ENCODE assay signal across 8 mouse cellular contexts in the genomic region with DNA sequence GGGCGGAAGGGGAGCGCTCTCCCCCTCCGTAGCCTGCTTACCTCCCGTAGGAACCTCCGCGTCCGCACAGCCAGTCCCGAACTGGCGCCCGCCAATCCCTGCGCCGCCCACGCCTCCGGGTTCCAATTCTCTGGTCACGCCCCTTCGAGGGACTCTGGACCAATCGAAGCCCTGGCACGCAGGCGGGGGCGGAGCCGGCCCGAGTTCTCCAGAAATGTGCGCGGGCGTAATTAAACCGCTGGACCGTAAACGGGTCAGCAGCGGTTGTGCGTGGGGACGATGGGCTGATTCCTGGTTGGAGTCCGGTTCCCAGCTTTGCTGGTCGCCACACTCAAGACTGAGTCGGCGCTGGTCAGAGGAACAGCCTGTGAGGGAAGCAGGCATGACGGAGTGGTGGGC. TPM values are rescaled to one million over a fixed set of nuclear protein-coding genes. Genes with fewer than 3 reads are reported as not detected.
DNase-seq lines count a peak whose midpoint lies in the region; ATAC-seq and TF ChIP-seq lines count a peak whose summit lies in the region.

A gene (minus strand): TSS at position 117 of the 399 bp plus-strand sequence.

- no peaks in the 10 kb centered on the region for H3K27me3 ChIP-seq in Patski
- peaks cover 6% of the 10 kb centered on the region; the same call in 1 of the 2 replicates for H3K27me3 ChIP-seq in hindbrain, embryonic 12.5 days
- H3K27me3 ChIP-seq in lung, postnatal 0 days (replicated peaks; ENCODE audit: insufficient read depth, low read length), result no peaks in the 10 kb centered on the region

- H3K4me3 ChIP-seq in hindbrain, embryonic 12.5 days, result peak within 1 kb of the TSS; percentile 48
- peak within 1 kb of the TSS; percentile 59 for H3K4me3 ChIP-seq in lung, postnatal 0 days (ENCODE audit: low read depth, low read length)

- peak within 1 kb of the TSS; percentile 43 for H3K9ac ChIP-seq in hindbrain, embryonic 12.5 days
- peak within 1 kb of the TSS; percentile 53 for H3K9ac ChIP-seq in lung, postnatal 0 days (replicated peaks; ENCODE audit: low read depth)

- TF ChIP-seq CTCF in Patski (IDR thresholded peaks at IDR 0.05), result no peak
- no peak; the same call in 1 of the 2 replicates for TF ChIP-seq CTCF in lung, postnatal 0 days (IDR thresholded peaks at IDR 0.05)

- no peaks in the 10 kb centered on the region for H3K36me3 ChIP-seq in hindbrain, embryonic 12.5 days
- no peaks in the 10 kb centered on the region for H3K36me3 ChIP-seq in lung, postnatal 0 days (ENCODE audit: insufficient read depth, low read length)

- peak; percentile 81 for ATAC-seq in Patski
- peak; percentile 93 for ATAC-seq in hindbrain, embryonic 12.5 days (ENCODE audit: low FRiP score)
- ATAC-seq in lung, postnatal 0 days, result peak; percentile 92

- under 1% methylated on average over 36 of the region's 36 CpGs for WGBS in hindbrain, embryonic 12.5 days
- WGBS in lung, postnatal 0 days, result under 1% methylated on average over 35 of the region's 36 CpGs

- DNase-seq in Patski (ENCODE audit: low read depth, low spot score), result peak; percentile 87
- DNase-seq in cerebellum, postnatal 10 days, result peak; percentile 92 to 93
- DNase-seq in frontal cortex, postnatal 10 days (ENCODE audit: low spot score in 2 of 2), result peak; percentile 69 to 78
- peak; percentile 80 to 83 for DNase-seq in layer of hippocampus, postnatal 10 days (ENCODE audit: low spot score in 2 of 2)
- DNase-seq in lung, postnatal 0 days (ENCODE audit: low spot score), result peak; percentile 97
- DNase-seq in ovary, postnatal 10 days (ENCODE audit: low spot score), result peak; percentile 86
- DNase-seq in thymus, postnatal 0 days (ENCODE audit: low spot score), result peak; percentile 91

- POLR2A ChIA-PET in Patski (lab: Charles Lee), result interaction anchor here (1.5 kb wide), 1 partner anchor 12 kb away, joined by 3 read pairs; no protein-coding TSS in a partner anchor

- H3K4me2 ChIP-seq in hindbrain, embryonic 12.5 days (replicated peaks), result peak within 1 kb of the TSS; percentile 82
- peak within 1 kb of the TSS; percentile 74 for H3K4me2 ChIP-seq in lung, postnatal 0 days (replicated peaks; ENCODE audit: low read depth, low read length)

- H3K9me3 ChIP-seq in hindbrain, embryonic 12.5 days (replicated peaks), result no peaks in the 10 kb centered on the region
- H3K9me3 ChIP-seq in lung, postnatal 0 days (ENCODE audit: low read length), result no peaks in the 10 kb centered on the region

- CTCF ChIA-PET in Patski (lab: Charles Lee), result interaction anchor here (4.6 kb wide), 1 partner anchor 27 kb away, joined by 23 read pairs; no protein-coding TSS in a partner anchor

- H3K27ac ChIP-seq in hindbrain, embryonic 12.5 days, result no peak within 1 kb of the TSS
- H3K27ac ChIP-seq in lung, postnatal 0 days (ENCODE audit: low read length), result peak within 1 kb of the TSS; percentile 90

- H3K4me1 ChIP-seq in hindbrain, embryonic 12.5 days, result peaks cover 7% of the 10 kb centered on the region; the same call in 1 of the 2 replicates
- H3K4me1 ChIP-seq in lung, postnatal 0 days (ENCODE audit: insufficient read depth, low read depth, low read length), result peaks cover 2% of the 10 kb centered on the region; the same call in 1 of the 2 replicates

- no peak for TF ChIP-seq EP300 in lung, postnatal 0 days (IDR thresholded peaks at IDR 0.05)

- in situ Hi-C loops in Patski (cut with MboI; ENCODE audit: low pct_unique_long_range_greater_than_20kb), result no loop called here

RNA-seq across cellular contexts. Expression of the gene that starts here (rescaled TPM):
- polyA plus RNA-seq in Patski (2021), result 18.4 TPM
- 1.8 and 2.1 TPM in 2 replicates for polyA plus RNA-seq in hindbrain, embryonic 12.5 days (2016; fragmentation: Nextera tagmentation; extraction: Ambion mirVana)
- 1 to 10 TPM; 1.3 to 1.8 TPM for total RNA-seq in layer of hippocampus, postnatal 10 days (2021)
- polyA plus RNA-seq in lung, postnatal 0 days (2015; fragmentation: Nextera tagmentation; extraction: Ambion mirVana), result 2.5 and 3.9 TPM in 2 replicates
- polyA plus RNA-seq in thymus, postnatal 0 days (2015; fragmentation: Nextera tagmentation; extraction: Ambion mirVana), result 8.1 and 8.8 TPM in 2 replicates
